Mouse (Mus musculus): Measurements from ENCODE around the gene Leng8.

GRCm38 (mm10) chr7:4145552-4146190 lies 8.8 kb downstream of the Leng8 start:
- TF ChIP-seq ZC3H11A (IDR thresholded peaks at IDR 0.05; ENCODE audit: borderline replicate concordance, low read depth, low read length) (peak; percentile 43; the same call in 1 of the 2 replicates), ZNF384 (IDR thresholded peaks at IDR 0.05; ENCODE audit: low read depth, low read length) (no peak), MAFK (IDR thresholded peaks at IDR 0.05; ENCODE audit: insufficient read depth, low read depth, low read length) (no peak), HCFC1 (IDR thresholded peaks at IDR 0.05; ENCODE audit: borderline replicate concordance, insufficient read depth, low read length) (no peak), CHD2 (IDR thresholded peaks at IDR 0.05; ENCODE audit: low read depth, low read length) (no peak)

Measured in ES-E14 (cell line).